Mouse (Mus musculus): ENCODE measurements around the gene Sav1.

The Sav1 gene

DNA sequence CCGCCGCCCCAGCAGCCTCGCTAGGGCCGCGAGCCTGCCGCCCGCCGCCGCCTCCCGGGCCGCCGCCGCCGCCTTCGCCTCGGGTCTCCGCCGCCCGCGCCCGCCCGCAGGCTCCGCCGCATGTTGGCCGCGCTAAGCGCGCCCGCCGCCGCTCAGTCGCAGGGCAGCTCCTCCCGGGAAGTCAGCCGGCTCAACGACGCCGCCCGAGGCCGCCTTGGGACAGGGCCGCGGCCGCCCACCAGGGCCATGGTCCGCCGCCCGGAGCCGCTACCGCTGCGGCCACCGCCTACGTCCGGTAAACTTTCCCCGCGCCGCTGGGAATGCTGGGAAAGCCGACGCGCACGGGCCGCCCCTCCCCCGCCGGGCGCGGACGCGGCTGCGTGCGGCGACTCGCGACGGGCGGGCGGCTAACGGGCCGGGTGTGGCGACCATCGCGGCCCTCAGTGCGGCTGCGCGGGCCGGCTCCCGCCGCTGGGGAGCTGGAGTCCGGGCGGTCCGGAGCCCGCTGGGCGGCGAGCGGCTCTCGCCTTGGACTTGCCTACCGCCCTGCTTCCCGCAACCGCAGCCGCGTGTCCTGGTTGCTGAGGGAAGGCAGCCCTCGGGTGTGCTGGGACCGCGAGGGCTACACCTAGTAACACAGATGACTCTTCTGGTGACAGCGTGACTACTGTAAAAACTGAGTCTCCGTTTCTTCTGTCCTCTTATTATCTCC lies at the start of gene Sav1:
TSS of gene Sav1 (minus strand) at position 217 of the 712 bp plus-strand sequence.
- DNase-seq (ENCODE audit: low read depth, low spot score): peak; percentile 72

DNA sequence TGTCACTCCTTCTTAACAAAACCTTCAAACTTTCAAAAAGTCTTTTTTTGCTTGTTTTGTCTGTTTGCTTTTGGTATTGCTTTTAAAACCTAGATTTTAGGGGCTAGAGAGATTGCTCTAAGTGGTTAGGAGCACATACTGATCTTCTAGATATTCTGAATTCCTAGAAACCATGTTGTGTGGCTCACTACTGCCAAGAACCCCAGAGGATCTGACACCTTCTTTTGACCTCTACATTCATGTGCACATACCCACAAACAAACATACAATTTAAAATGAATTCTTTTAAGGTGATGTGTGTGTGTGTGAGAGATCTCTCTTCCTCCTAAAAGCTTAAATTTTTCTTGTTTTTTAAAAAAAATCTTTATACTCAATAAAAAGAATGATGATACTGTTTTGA lies 39.4 kb upstream of the Sav1 start:
- DNase-seq (ENCODE audit: low read depth, low spot score): no peak

GRCm38 (mm10) chr12:70025431-70025830 lies 38.6 kb upstream of the Sav1 start:
- DNase-seq (ENCODE audit: low read depth, low spot score): no peak

DNA sequence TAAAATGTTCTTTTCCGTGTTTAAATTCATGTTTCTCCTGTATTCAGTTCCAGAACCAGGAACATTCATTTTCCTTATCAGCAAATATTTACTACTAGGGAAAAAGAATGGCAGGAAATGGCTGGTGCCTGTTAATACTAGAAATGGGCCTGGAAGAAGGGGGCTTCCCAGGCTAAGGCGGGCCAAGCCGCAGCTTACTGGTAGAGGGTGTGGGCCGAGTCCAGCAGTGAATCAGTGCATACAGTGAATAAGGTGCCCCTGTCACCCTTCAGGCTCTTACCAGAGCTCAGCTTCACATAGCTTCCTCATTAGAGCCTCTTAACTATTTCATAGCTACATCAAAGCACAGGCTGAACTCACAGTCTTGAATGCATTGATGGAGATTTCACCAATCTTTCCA lies 36.8 kb upstream of the Sav1 start:
- no peak for DNase-seq (ENCODE audit: low read depth, low spot score)

- DNase-seq (ENCODE audit: low read depth, low spot score): no peak
Measured at GRCm38 (mm10) chr12:70018153-70018552, 31.4 kb upstream of the Sav1 start.

DNA sequence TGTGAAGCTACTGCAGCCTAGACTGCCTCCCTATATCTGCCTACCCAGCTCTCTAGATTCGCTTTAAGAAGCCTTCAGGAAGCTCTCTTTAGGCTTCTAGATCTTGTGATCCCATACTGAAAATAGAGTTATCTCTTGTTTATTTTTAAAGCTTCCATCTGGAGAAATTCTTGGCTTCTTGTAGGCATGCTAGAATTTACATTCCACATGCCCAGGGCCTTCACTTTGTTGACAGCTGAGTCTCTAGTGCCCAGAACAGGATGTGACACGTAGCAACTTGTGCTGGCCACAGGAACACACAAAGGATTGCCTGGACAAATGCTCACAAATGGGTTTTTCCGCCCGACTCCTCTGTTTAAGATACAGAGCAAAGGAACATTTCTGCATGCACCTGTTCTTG lies 29.1 kb upstream of the Sav1 start:
- peak; percentile 8 for DNase-seq (ENCODE audit: low read depth, low spot score)

- no peak for DNase-seq (ENCODE audit: low read depth, low spot score)
Measured at GRCm38 (mm10) chr12:70011681-70012080, 24.9 kb upstream of the Sav1 start.

GRCm38 (mm10) chr12:70010356-70010755 lies 23.6 kb upstream of the Sav1 start:
- no peak for DNase-seq (ENCODE audit: low read depth, low spot score)

DNA sequence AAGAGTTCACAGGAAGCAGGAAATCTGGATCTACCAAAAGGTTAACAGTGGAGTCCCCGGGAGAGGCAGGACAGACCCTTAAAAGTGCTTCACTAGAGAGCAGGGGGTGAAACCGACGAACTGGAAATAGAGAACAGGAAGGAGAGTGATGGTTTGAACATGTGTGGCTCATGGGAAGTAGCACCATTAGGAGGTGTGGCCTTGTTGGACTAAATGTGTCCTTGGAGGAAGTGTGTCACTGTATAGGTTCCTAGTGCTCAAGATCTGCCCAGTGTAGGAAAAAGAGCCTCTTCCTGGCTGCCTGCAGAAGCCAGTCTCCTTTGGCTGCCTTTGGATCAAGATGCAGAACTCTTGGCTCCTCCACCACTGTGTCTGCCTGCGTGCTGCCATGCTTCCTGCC lies 18.3 kb upstream of the Sav1 start:
- no peak for DNase-seq (ENCODE audit: low read depth, low spot score)

DNA sequence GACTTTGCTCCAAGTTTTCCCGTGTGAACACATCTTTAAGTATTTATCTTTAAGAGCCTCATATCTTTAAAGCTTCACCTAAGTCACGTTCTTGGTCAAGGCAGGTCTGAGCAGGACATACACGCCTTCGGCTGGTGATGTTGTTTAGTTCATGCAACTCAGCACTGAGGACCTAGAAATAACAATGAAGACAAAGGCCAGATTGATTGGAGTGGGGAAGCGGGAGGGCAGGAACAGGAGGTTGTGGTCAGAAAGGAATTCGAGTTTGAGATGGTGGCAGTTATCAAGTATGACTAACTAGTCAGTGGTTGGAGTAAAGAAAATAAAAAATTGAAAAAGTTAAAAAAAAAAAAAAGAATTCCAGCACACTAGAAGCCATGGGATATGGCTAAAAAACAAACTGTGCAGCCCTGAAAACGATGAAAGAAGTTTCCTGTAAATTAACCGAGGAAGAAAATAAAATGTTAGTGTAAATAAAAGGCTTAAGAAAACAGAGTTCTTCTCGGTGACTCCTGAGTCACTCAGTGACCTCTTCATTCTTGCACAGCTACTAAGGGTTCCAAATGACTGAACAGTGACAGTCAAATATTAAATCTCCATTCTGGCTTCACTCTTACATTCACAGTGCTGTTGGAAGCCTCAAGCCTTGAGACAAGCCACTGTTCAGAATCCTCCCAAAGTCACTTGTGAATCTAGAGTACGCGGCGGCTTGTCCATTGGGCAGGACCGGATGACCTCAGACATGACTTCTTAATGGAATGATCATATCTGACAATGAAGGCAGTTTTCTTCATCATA lies 11.6 kb upstream of the Sav1 start:
- no peak for DNase-seq (ENCODE audit: low read depth, low spot score)

DNA sequence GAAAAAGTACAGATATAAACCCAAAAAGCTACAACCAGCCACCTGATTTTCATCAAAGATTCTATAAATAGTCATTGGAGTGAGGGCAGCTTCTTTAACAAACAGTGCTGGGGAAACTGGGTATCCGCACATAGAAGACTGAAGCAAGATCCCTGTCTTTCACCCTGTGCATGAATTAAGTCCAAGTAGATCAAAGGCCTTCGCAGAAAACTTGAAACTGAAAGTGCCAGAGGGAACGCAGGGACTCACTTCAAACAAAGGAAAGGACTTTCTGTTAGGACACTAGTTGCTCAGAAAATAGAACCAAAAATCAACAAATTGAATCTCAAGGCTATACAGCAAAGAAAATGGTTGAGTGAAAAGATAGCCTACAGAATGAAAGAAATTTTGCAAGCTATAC lies 8.6 kb upstream of the Sav1 start:
- DNase-seq (ENCODE audit: low read depth, low spot score): no peak

DNA sequence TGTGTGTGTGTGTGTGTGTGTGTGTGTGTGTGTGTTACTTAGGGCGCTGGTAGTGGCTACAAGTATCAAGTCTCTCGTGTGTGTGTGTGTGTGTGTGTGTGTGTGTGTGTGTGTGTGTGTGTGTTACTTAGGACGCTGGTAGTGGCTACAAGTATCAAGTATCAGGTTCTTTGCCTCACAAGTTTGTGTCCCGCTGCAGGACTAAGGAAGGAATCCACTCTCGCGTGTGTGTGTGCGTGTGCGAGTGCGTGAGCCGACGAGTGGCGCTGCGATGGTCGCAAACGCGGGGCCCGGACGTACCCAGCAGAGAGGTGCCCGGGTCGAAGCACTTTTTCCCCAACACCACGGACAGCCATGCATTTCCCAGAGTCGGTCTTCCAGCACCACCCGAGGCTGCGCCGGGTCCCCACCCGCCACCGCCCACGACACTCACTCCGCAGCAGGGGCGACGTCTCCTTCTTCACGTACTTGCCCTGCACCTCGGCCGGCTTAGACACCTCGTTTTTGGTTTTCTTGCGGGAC lies 500 bp downstream of the Sav1 start:
- DNase-seq (ENCODE audit: low read depth, low spot score): peak; percentile 42

GRCm38 (mm10) chr12:69985546-69985945 lies 1.3 kb downstream of the Sav1 start:
- DNase-seq (ENCODE audit: low read depth, low spot score): no peak

DNA sequence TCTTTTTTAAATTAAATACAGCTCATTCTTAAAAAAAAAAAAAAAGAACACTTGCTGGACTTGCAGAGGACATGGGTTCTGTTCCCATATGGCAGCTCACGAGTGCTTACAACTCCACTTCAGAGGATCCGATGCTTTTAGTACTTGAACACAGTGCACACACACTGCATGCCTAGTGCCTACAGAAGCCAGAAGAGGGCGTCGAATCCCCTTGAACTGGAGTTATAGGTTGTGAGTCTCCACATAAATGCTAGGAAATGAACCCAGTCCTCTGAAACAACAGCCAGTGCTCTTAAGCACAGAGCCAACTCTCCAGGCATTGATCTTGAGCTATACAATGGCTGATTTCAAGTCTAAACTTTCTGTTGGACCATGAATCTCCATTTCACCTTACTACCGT lies 3.9 kb downstream of the Sav1 start:
- no peak for DNase-seq (ENCODE audit: low read depth, low spot score)

DNA sequence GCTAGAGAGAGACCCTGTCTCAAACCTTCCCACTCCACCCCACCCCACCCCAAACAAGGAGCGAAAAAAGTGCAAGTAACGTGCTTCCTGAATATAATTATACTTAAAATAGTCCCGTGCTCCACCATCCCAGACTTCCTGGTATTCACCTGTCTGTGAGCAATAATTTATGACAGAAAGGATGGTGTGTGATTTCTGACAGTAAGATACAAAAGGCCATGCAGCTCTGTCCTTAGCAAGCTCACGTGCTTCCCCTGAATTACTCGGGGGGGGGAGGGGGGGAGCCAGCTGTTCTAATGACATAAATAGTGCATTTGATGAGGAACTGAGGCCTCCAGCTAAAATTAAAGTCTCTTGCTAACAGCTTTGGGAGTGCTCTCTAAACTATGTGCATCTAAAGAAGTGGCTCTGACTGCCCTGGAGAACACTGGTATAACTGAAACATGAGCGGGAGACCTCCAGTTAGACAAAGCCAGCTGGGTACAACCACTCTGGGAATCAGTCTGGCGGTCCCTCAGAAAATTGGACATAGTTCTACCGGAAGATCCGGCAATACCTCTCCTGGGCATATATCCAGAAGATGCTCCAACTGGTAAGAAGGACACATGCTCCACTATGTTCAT lies 9.3 kb downstream of the Sav1 start:
- DNase-seq (ENCODE audit: low read depth, low spot score): no peak

- no peak for DNase-seq (ENCODE audit: low read depth, low spot score)
Measured at GRCm38 (mm10) chr12:69976688-69977087, 10.1 kb downstream of the Sav1 start.

- DNase-seq (ENCODE audit: low read depth, low spot score): no peak
Measured at GRCm38 (mm10) chr12:69973666-69974065, 13.1 kb downstream of the Sav1 start.

- DNase-seq (ENCODE audit: low read depth, low spot score): no peak
Measured at GRCm38 (mm10) chr12:69968154-69968553, 18.6 kb downstream of the Sav1 start.

- no peak for DNase-seq (ENCODE audit: low read depth, low spot score)
Measured at GRCm38 (mm10) chr12:69967112-69967511, 19.7 kb downstream of the Sav1 start.

DNA sequence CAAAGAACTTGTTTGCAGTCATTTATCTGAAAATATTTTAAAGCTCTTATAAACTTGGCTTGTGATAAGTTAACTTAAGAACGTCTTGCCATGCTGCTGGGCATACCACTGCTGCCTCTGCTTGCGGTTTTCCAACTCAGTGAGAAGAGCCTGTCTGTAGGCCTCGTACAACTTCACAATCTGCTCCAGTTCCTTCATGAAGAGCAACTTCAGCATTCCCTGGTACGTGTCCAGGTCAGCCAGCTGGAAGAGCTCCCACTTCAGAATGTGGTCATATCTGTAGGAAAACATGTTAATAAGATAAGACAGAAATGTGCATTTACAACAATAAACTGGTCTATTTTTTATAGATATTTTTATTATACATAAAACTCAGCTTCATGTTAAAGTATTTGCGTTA lies 20.7 kb downstream of the Sav1 start:
- DNase-seq (ENCODE audit: low read depth, low spot score): no peak

- DNase-seq (ENCODE audit: low read depth, low spot score): no peak
Measured at GRCm38 (mm10) chr12:69965644-69966043, 21.2 kb downstream of the Sav1 start.

GRCm38 (mm10) chr12:69963141-69963540 lies 23.7 kb downstream of the Sav1 start:
- DNase-seq (ENCODE audit: low read depth, low spot score): no peak

All from forelimb bud, embryonic 11.5 days (tissue).